Mouse (Mus musculus) MEL (cell line): Measurements from ENCODE around the gene Haus3. TPM values are rescaled to one million over a fixed set of nuclear protein-coding genes. Genes with fewer than 3 reads are reported as not detected.

Experiments
- DNase-seq: peaks from one replicate; pipeline ENCODE4 v3.0.0; 2011; ENCODE audit warnings: low read depth, low spot score
- H3K27ac ChIP-seq: 2 replicates; pipeline ENCODE4 v1.5.1; 2012; ENCODE audit warnings: low read depth, mild to moderate bottlenecking, control low read depth, low read length, moderate library complexity; ENCODE audit not compliant: control insufficient read depth
- H3K27me3 ChIP-seq, 2 experiments: fragments of 150-350 bp in 1 of 2; sonication (generic) in 1 of 2; 2 replicates each; pipeline ENCODE4 v1.6.1; 2012; ENCODE audit warnings: low read length in 2 of 2, mild to moderate bottlenecking in 2 of 2, improper control_type of control experiment in 1 of 2, moderate library complexity in 1 of 2; ENCODE audit not compliant: insufficient read depth in 2 of 2, control insufficient read depth in 1 of 2
- H3K36me3 ChIP-seq, 2 experiments: 2 replicates each; pipeline ENCODE4 v1.6.1; 2012 to 2014; ENCODE audit warnings: low read length in 2 of 2, improper control_type of control experiment in 1 of 2, inconsistent platforms in 1 of 2, mild to moderate bottlenecking in 1 of 2; ENCODE audit not compliant: insufficient read depth in 2 of 2, control insufficient read depth in 1 of 2
- H3K4me1 ChIP-seq, 2 experiments: fragments of 150-350 bp in 1 of 2; sonication (generic) in 1 of 2; 2 replicates each; pipeline ENCODE4 v1.6.1; 2012; ENCODE audit warnings: low read length in 2 of 2, improper control_type of control experiment in 1 of 2, mild to moderate bottlenecking in 1 of 2; ENCODE audit not compliant: insufficient read depth in 2 of 2, control insufficient read depth in 1 of 2
- H3K4me3 ChIP-seq, 2 experiments: fragments of 150-350 bp in 1 of 2; sonication (generic) in 1 of 2; 2 replicates each; pipeline ENCODE4 v1.5.1; 2012; ENCODE audit warnings: low read depth in 2 of 2, low read length in 2 of 2, mild to moderate bottlenecking in 2 of 2, moderate library complexity in 2 of 2, control low read depth in 1 of 2, improper control_type of control experiment in 1 of 2; ENCODE audit not compliant: control insufficient read depth in 1 of 2, insufficient read depth in 1 of 2
- H3K79me2 ChIP-seq: 2 replicates; pipeline ENCODE4 v1.6.1; 2012; ENCODE audit warnings: mild to moderate bottlenecking, low read length, moderate library complexity; ENCODE audit not compliant: control insufficient read depth, poor library complexity, insufficient read depth
- H3K9ac ChIP-seq: 2 replicates; pipeline ENCODE4 v1.6.1; 2012; ENCODE audit warnings: low read depth, mild to moderate bottlenecking, control low read depth, low read length, moderate library complexity; ENCODE audit not compliant: control insufficient read depth, poor library complexity, severe bottlenecking
- H3K9me3 ChIP-seq: fragments of 150-350 bp; sonication (generic); replicated peaks from 2 replicates; pipeline ENCODE4 v1.6.1; 2012; ENCODE audit warnings: mild to moderate bottlenecking, low read length, improper control_type of control experiment, moderate library complexity; ENCODE audit not compliant: insufficient read depth
- CHD1 ChIP-seq: IDR thresholded peaks from 2 replicates; pipeline ENCODE4 v1.6.1; 2012; ENCODE audit warnings: low read depth, mild to moderate bottlenecking, inconsistent platforms, low read length, improper control_type of control experiment
- E2F4 ChIP-seq: IDR thresholded peaks from 2 replicates; pipeline ENCODE4 v1.6.1; 2011; ENCODE audit warnings: low read depth, low read length, improper control_type of control experiment, borderline replicate concordance
- EP300 ChIP-seq, 2 experiments: IDR thresholded peaks; 2 replicates each; pipeline ENCODE4 v1.6.1; 2011; ENCODE audit warnings: improper control_type of control experiment in 2 of 2, low read length in 2 of 2, low read depth in 1 of 2, mild to moderate bottlenecking in 1 of 2
- JUND ChIP-seq: IDR thresholded peaks from 2 replicates; pipeline ENCODE4 v1.6.1; 2011; ENCODE audit warnings: low read depth, mild to moderate bottlenecking, improper control_type of control experiment, low read length
- MAX ChIP-seq: IDR thresholded peaks from 2 replicates; pipeline ENCODE4 v1.6.1; 2011; ENCODE audit warnings: low read length, improper control_type of control experiment
- MAZ ChIP-seq: IDR thresholded peaks from 2 replicates; pipeline ENCODE4 v1.6.1; 2012; ENCODE audit warnings: low read depth, mild to moderate bottlenecking, inconsistent platforms, low read length, improper control_type of control experiment
- MXI1 ChIP-seq: IDR thresholded peaks from 2 replicates; pipeline ENCODE4 v1.6.1; 2011; ENCODE audit warnings: mild to moderate bottlenecking, low read depth, low read length, improper control_type of control experiment
- NELFE ChIP-seq: IDR thresholded peaks from 2 replicates; pipeline ENCODE4 v1.6.1; 2011; ENCODE audit warnings: low read depth, low read length, improper control_type of control experiment
- POLR2A ChIP-seq, 2 experiments: IDR thresholded peaks; 2 replicates each; pipeline ENCODE4 v1.6.1; 2011 to 2012; ENCODE audit warnings: low read length in 2 of 2, mild to moderate bottlenecking in 2 of 2, control low read depth in 1 of 2, improper control_type of control experiment in 1 of 2, low read depth in 1 of 2, moderate library complexity in 1 of 2; ENCODE audit not compliant: control insufficient read depth in 1 of 2, insufficient read depth in 1 of 2, poor library complexity in 1 of 2
- POLR2AphosphoS2 ChIP-seq: IDR thresholded peaks from 2 replicates; pipeline ENCODE4 v1.6.1; 2011; ENCODE audit warnings: low read length, improper control_type of control experiment
- SIN3A ChIP-seq: IDR thresholded peaks from 2 replicates; pipeline ENCODE4 v1.6.1; 2012; ENCODE audit warnings: low read length, improper control_type of control experiment, inconsistent platforms
- TCF12 ChIP-seq: IDR thresholded peaks from 2 replicates; pipeline ENCODE4 v1.6.1; 2014; ENCODE audit warnings: low read depth, mild to moderate bottlenecking, inconsistent platforms, low read length, improper control_type of control experiment, moderate library complexity
- UBTF ChIP-seq: IDR thresholded peaks from 2 replicates; pipeline ENCODE4 v1.6.1; 2012; ENCODE audit warnings: low read depth, mild to moderate bottlenecking, inconsistent platforms, low read length, improper control_type of control experiment, moderate library complexity, borderline replicate concordance; ENCODE audit not compliant: insufficient read depth
- USF2 ChIP-seq, 2 experiments: IDR thresholded peaks; 2 replicates each; pipeline ENCODE4 v1.6.1; 2011 to 2012; ENCODE audit warnings: improper control_type of control experiment in 2 of 2, low read length in 2 of 2, borderline replicate concordance in 1 of 2, inconsistent platforms in 1 of 2, low read depth in 1 of 2, mild to moderate bottlenecking in 1 of 2; ENCODE audit not compliant: insufficient read depth in 1 of 2
- ZC3H11A ChIP-seq: IDR thresholded peaks from 2 replicates; pipeline ENCODE4 v1.6.1; 2012; ENCODE audit warnings: low read depth, mild to moderate bottlenecking, inconsistent platforms, low read length, improper control_type of control experiment
- polyA plus RNA-seq, 2 experiments: library from polyadenylated mRNA; stranded (reverse) in 1 of 2; unstranded in 1 of 2; fragments of >175 nt in 1 of 2; fragments of >200 nt in 1 of 2; gene quantifications; 2 replicates each; pipeline versions ENCODE4 v1.2.1 to v1.2.4; 2012; ENCODE audit warnings: low replicate concordance in 2 of 2, low read depth in 1 of 2; ENCODE audit not compliant: insufficient read length in 2 of 2, insufficient read depth in 1 of 2, missing spikeins in 1 of 2
- total RNA-seq: library from RNA; depleted of rRNA; stranded (reverse); fragments of 300-350 nt; gene quantifications from 2 replicates; pipeline ENCODE4 v1.2.3, GENCODE M21; 2012

Haus3 gene
- total and polyA plus RNA-seq, 3 experiments, result 52.6 to 184 (median 54.0) TPM

GRCm38 (mm10) chr5:34186961-34187391 lies 17.6 kb upstream of the Haus3 start:
- H3K36me3 ChIP-seq, result peaks cover 0 to 8% of the 10 kb centered on the region in 2 experiments; a peak in 2 of 4 replicates
- peak; percentile 69 for DNase-seq
- no peaks in the 10 kb centered on the region for H3K27me3 ChIP-seq
- peaks cover 0 to 18% of the 10 kb centered on the region in 2 experiments; a peak in 2 of 4 replicates for H3K4me1 ChIP-seq
- H3K9ac ChIP-seq, result peak overlapping the region; percentile 72
- TF ChIP-seq NELFE (no peak), POLR2AphosphoS2 (no peak), EP300 (IDR thresholded peaks at IDR 0.05; ENCODE audit: low read depth in 1 of 2, low read length in 2 of 2) (no peak), MAZ (peak; percentile 61; the same call in 1 of the 2 replicates), SIN3A (peak; percentile 89), E2F4 (no peak; the same call in 1 of the 2 replicates), UBTF (0 out of 2 replicates have a peak, but pooled peaks have one; percentile 28), CHD1 (no peak), MXI1 (peak; percentile 88), MAX (peak; percentile 77), JUND (no peak), POLR2A (IDR thresholded peaks at IDR 0.05; ENCODE audit: control insufficient read depth in 1 of 2, insufficient read depth in 1 of 2, low read depth in 1 of 2, low read length in 2 of 2, poor library complexity in 1 of 2) (no peak), TCF12 (no peak)
- no peak overlapping the region; the same call in 1 of the 2 replicates for H3K27ac ChIP-seq
- peaks cover 3% of the 10 kb centered on the region; the same call in 1 of the 2 replicates for H3K79me2 ChIP-seq
- H3K9me3 ChIP-seq, result no peaks in the 10 kb centered on the region
- peak overlapping the region; percentile 56 to 96 for H3K4me3 ChIP-seq

DNA sequence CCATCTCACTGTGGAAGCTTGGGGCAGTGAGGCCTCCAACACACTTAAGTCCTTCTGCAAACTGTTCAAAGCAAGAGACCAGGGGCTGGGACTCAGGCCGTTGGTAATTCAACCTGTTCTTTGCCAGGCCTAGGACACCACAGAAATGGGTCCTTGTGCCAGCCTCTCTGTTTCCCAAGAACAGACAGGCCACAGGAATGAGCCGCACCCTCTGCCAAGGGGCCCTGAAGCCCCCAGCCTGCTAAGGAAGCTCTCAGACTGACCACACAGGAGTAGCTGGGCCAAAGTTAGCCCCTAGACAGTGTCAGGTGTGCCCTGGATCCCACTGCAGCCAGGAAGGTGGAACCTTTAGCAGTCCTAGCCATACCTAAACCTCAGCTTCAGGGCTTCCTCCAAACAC lies 17.1 kb upstream of the Haus3 start:
- TF ChIP-seq MAZ, result no peak
- no peak for TF ChIP-seq CHD1
- no peak for TF ChIP-seq POLR2A (IDR thresholded peaks at IDR 0.05; ENCODE audit: control insufficient read depth in 1 of 2, insufficient read depth in 1 of 2, low read depth in 1 of 2, low read length in 2 of 2, poor library complexity in 1 of 2)
- TF ChIP-seq ZC3H11A, result no peak
- TF ChIP-seq E2F4, result no peak
- TF ChIP-seq USF2 (IDR thresholded peaks at IDR 0.05; ENCODE audit: borderline replicate concordance in 1 of 2, insufficient read depth in 1 of 2, low read depth in 1 of 2, low read length in 2 of 2), result no peak
- TF ChIP-seq SIN3A, result no peak
- H3K79me2 ChIP-seq, result peaks cover 3% of the 10 kb centered on the region; the same call in 1 of the 2 replicates
- H3K9ac ChIP-seq, result peak overlapping the region; percentile 72
- H3K27ac ChIP-seq, result no peak overlapping the region
- H3K9me3 ChIP-seq, result no peaks in the 10 kb centered on the region
- H3K4me3 ChIP-seq, result peak overlapping the region; percentile 56 to 96
- H3K4me1 ChIP-seq, result peaks cover 0 to 23% of the 10 kb centered on the region in 2 experiments; a peak in 2 of 4 replicates
- DNase-seq, result no peak
- peaks cover 0 to 8% of the 10 kb centered on the region in 2 experiments; a peak in 2 of 4 replicates for H3K36me3 ChIP-seq
- H3K27me3 ChIP-seq, result no peaks in the 10 kb centered on the region
